Mouse (Mus musculus) C2C12 (cell line): ENCODE measurements around the gene Fxyd3.

Source experiments
- CEBPB ChIP-seq: IDR thresholded peaks from one replicate; pipeline ENCODE4 v1.6.1; 2011; ENCODE audit warnings: low read depth, mild to moderate bottlenecking, control low read depth, moderate library complexity
- CTCF ChIP-seq: IDR thresholded peaks from one replicate; pipeline ENCODE4 v1.5.1; 2011; ENCODE audit not compliant: control insufficient read depth, insufficient read depth, insufficient read length
- FOSL1 ChIP-seq: IDR thresholded peaks from one replicate; pipeline ENCODE4 v1.8.0; 2011; ENCODE audit warnings: mild to moderate bottlenecking, low read length; ENCODE audit not compliant: poor library complexity, insufficient read depth, severe bottlenecking
- MAX ChIP-seq: IDR thresholded peaks from one replicate; pipeline ENCODE4 v1.6.1; 2011; ENCODE audit warnings: mild to moderate bottlenecking, control low read depth
- MYOD1 ChIP-seq: IDR thresholded peaks from one replicate; pipeline ENCODE4 v1.6.1; 2011; ENCODE audit warnings: low read depth; ENCODE audit not compliant: control insufficient read depth, insufficient read length
- MYOG ChIP-seq: IDR thresholded peaks from one replicate; pipeline ENCODE4 v1.6.1; 2011; ENCODE audit not compliant: control insufficient read depth, insufficient read length; ENCODE audit errors: extremely low read depth
- USF1 ChIP-seq: IDR thresholded peaks from one replicate; pipeline ENCODE4 v1.6.1; 2011; ENCODE audit warnings: low read depth, mild to moderate bottlenecking, control low read depth, moderate library complexity

- TF ChIP-seq MYOG (no peak), USF1 (no peak), CTCF (no peak), MAX (no peak), FOSL1 (no peak), MYOD1 (no peak), CEBPB (no peak)
Measured at GRCm38 (mm10) chr7:31080611-31081010, 4.1 kb upstream of the Fxyd3 start.
